In genomic region chr2:165368496-165368895, GRCm38 (mm10) we compare ENCODE assay signal across 8 mouse cellular contexts. TPM values are rescaled to one million over a fixed set of nuclear protein-coding genes. Genes with fewer than 3 reads are reported as not detected.
A peak's percentile ranks its signal among the peaks of the same experiment; 100 is the strongest.
DNase-seq lines count a peak whose midpoint lies in the region; ATAC-seq and TF ChIP-seq lines count a peak whose summit lies in the region.
"Had no signal": no experiment of that assay in that cellular context is flagged by ENCODE, and none has a peak within 500 bp of the region (broad histone marks: within the 10 kb centered on the region; RNA-seq: fewer than 3 reads in every experiment).

Gene Zfp663 (minus strand): TSS chr2:165368729.

- peak within 1 kb of the TSS; percentile 81 for H3K27ac ChIP-seq in forebrain, embryonic 13.5 days
- no peak within 1 kb of the TSS for H3K27ac ChIP-seq in liver, embryonic 14.5 days
- H3K27ac ChIP-seq in stomach, postnatal 0 days (replicated peaks) = no peak within 1 kb of the TSS

- peak within 1 kb of the TSS; percentile 83 for H3K9ac ChIP-seq in forebrain, embryonic 13.5 days
- no peak within 1 kb of the TSS for H3K9ac ChIP-seq in liver, embryonic 14.5 days (replicated peaks)
- H3K9ac ChIP-seq in stomach, postnatal 0 days (ENCODE audit: low read length) = no peak within 1 kb of the TSS

- H3K4me3 ChIP-seq in megakaryocyte, embryonic 14.5 days (replicated peaks) = peak within 1 kb of the TSS; percentile 53
- peak within 1 kb of the TSS; percentile 54 for H3K4me3 ChIP-seq in forebrain, embryonic 13.5 days
- no peak within 1 kb of the TSS for H3K4me3 ChIP-seq in liver, embryonic 14.5 days (ENCODE audit: insufficient read depth in 1 of 2, low read depth in 2 of 2, low read length in 2 of 2)
- peak within 1 kb of the TSS; percentile 12 for H3K4me3 ChIP-seq in stomach, postnatal 0 days (ENCODE audit: low read depth, low read length)

- 0 out of 2 replicates have a peak, but pooled peaks cover under 1% of the 10 kb centered on the region for H3K9me3 ChIP-seq in megakaryocyte, embryonic 14.5 days
- no peaks in the 10 kb centered on the region for H3K9me3 ChIP-seq in forebrain, embryonic 13.5 days (replicated peaks)
- H3K9me3 ChIP-seq in liver, embryonic 14.5 days (ENCODE audit: control insufficient read depth, low read length) = no peaks in the 10 kb centered on the region
- H3K9me3 ChIP-seq in stomach, postnatal 0 days (ENCODE audit: control insufficient read depth, low read length) = no peaks in the 10 kb centered on the region

- H3K4me2 ChIP-seq in forebrain, embryonic 13.5 days = peak within 1 kb of the TSS; percentile 86
- H3K4me2 ChIP-seq in liver, embryonic 14.5 days (ENCODE audit: low read depth) = peak within 1 kb of the TSS; percentile 32
- H3K4me2 ChIP-seq in stomach, postnatal 0 days (replicated peaks; ENCODE audit: low read depth) = peak within 1 kb of the TSS; percentile 25; the same call in 1 of the 2 replicates

- ATAC-seq in megakaryocyte, adult 5-6 weeks (ENCODE audit: poor library complexity, severe bottlenecking) = no peak
- ATAC-seq in forebrain, embryonic 13.5 days = peak; percentile 68
- no peak for ATAC-seq in liver, embryonic 14.5 days (ENCODE audit: insufficient read depth)
- no peak for ATAC-seq in stomach, postnatal 0 days (ENCODE audit: low FRiP score, low TSS enrichment)
- no peak for ATAC-seq in erythroid progenitor cell, adult 5-6 weeks (replicated peaks; ENCODE audit: low FRiP score, poor library complexity, severe bottlenecking)
- ATAC-seq in megakaryocyte progenitor cell, adult 5-6 weeks (replicated peaks; ENCODE audit: poor library complexity) = no peak

- no peaks in the 10 kb centered on the region for H3K36me3 ChIP-seq in megakaryocyte, embryonic 14.5 days (replicated peaks; ENCODE audit: low read length)
- no peaks in the 10 kb centered on the region for H3K36me3 ChIP-seq in forebrain, embryonic 13.5 days (ENCODE audit: poor library complexity, severe bottlenecking)
- H3K36me3 ChIP-seq in liver, embryonic 14.5 days (replicated peaks; ENCODE audit: control insufficient read depth, insufficient read depth, low read depth) = no peaks in the 10 kb centered on the region
- H3K36me3 ChIP-seq in stomach, postnatal 0 days (ENCODE audit: control insufficient read depth, insufficient read depth, low read length) = no peaks in the 10 kb centered on the region

- TF ChIP-seq CTCF in liver, embryonic 14.5 days (IDR thresholded peaks at IDR 0.05; ENCODE audit: low read depth) = no peak
- TF ChIP-seq CTCF in stomach, postnatal 0 days (IDR thresholded peaks at IDR 0.05; ENCODE audit: low read depth) = no peak

- peaks cover 53% of the 10 kb centered on the region for H3K27me3 ChIP-seq in megakaryocyte, embryonic 14.5 days (replicated peaks)
- H3K27me3 ChIP-seq in forebrain, embryonic 13.5 days = no peaks in the 10 kb centered on the region
- H3K27me3 ChIP-seq in liver, embryonic 14.5 days (ENCODE audit: control insufficient read depth, insufficient read depth, low read length) = peaks cover 5% of the 10 kb centered on the region
- no peaks in the 10 kb centered on the region for H3K27me3 ChIP-seq in stomach, postnatal 0 days (ENCODE audit: control insufficient read depth, insufficient read depth, low read length)

- no peak for DNase-seq in liver, embryonic 14.5 days (ENCODE audit: low read depth in 3 of 3, low spot score in 3 of 3)
- no peak for DNase-seq in stomach, postnatal 0 days (ENCODE audit: low spot score)

- 0% methylated on average over 27 of the region's 27 CpGs for WGBS in forebrain, embryonic 13.5 days
- 4% methylated on average over 27 of the region's 27 CpGs for WGBS in liver, embryonic 14.5 days (ENCODE audit: insufficient replicate concordance)
- 2% methylated on average over 27 of the region's 27 CpGs for WGBS in stomach, postnatal 0 days

- H3K4me1 ChIP-seq in megakaryocyte, embryonic 14.5 days = peaks cover 30% of the 10 kb centered on the region
- peaks cover 28% of the 10 kb centered on the region for H3K4me1 ChIP-seq in forebrain, embryonic 13.5 days
- H3K4me1 ChIP-seq in liver, embryonic 14.5 days (replicated peaks; ENCODE audit: control insufficient read depth in 2 of 2, insufficient read depth in 2 of 2, low read length in 1 of 2) = 0 out of 4 replicates have a peak, but pooled peaks cover 0 to 6% of the 10 kb centered on the region in 2 experiments
- no peaks in the 10 kb centered on the region for H3K4me1 ChIP-seq in stomach, postnatal 0 days (replicated peaks; ENCODE audit: control insufficient read depth, insufficient read depth)

- no peak for TF ChIP-seq EP300 in liver, embryonic 14.5 days (IDR thresholded peaks at IDR 0.05; ENCODE audit: low read depth)
- no peak for TF ChIP-seq EP300 in stomach, postnatal 0 days (optimal IDR thresholded peaks at IDR 0.05)

RNA-seq across cellular contexts. Expression of gene Zfp663, which starts in this region (rescaled TPM):
- not detected in 2 replicates for polyA plus RNA-seq in megakaryocyte, embryonic 14.5 days (2012; ENCODE audit: insufficient read depth, low replicate concordance)
- not detected in 2 replicates for total RNA-seq in megakaryocyte, adult 5-6 weeks (2015)
- not detected in 2 replicates for total RNA-seq in megakaryocyte, adult 5-6 weeks (2017)
- polyA plus RNA-seq in forebrain, embryonic 13.5 days (2015; fragmentation: Nextera tagmentation; extraction: Ambion mirVana) = 5.7 and 6.1 TPM in 2 replicates
- 0.02 and 0.03 TPM in 2 replicates for polyA plus RNA-seq in liver, embryonic 14.5 days (2012; rRNA removed)
- 0.08 and 0.13 TPM in 2 replicates for polyA plus RNA-seq in liver, embryonic 14.5 days (2014; fragmentation: Nextera tagmentation; extraction: Ambion mirVana)
- polyA plus RNA-seq in stomach, postnatal 0 days (2015; fragmentation: Nextera tagmentation; extraction: Ambion mirVana) = 0.05 and 0.23 TPM in 2 replicates
- not detected in 2 replicates for total RNA-seq in erythroid progenitor cell, adult 5-6 weeks (2015; ENCODE audit: low replicate concordance)
- total RNA-seq in erythroid progenitor cell, adult 5-6 weeks (2017; ENCODE audit: low replicate concordance) = not detected in 2 replicates
- not detected in 2 replicates for total RNA-seq in megakaryocyte progenitor cell, adult 5-6 weeks (2015)
- total RNA-seq in megakaryocyte progenitor cell, adult 5-6 weeks (2017) = not detected in 2 replicates
- total RNA-seq: adrenal gland, postnatal 36 days had no signal

Comparison
In these comparisons a context has a peak if more than half of its experiments do, and no peak if none do; other contexts are left out.
1. H3K4me3 ChIP-seq: peak in megakaryocyte, embryonic 14.5 days (single experiment), forebrain, embryonic 13.5 days (single experiment) and stomach, postnatal 0 days (single experiment); none in liver, embryonic 14.5 days (0 of 2).
2. H3K4me2 ChIP-seq: peak in every context shown above with its lines; median percentile 86 in forebrain, embryonic 13.5 days; 32 in liver, embryonic 14.5 days; 25 in stomach, postnatal 0 days.